Mouse (Mus musculus) spleen, postnatal 14 days (tissue): ENCODE results near the gene Nutm2.
"Not testable (repeated sequence)": the region's sequence is repeated elsewhere in the genome, so short reads cannot be mapped to it uniquely, and the experiment has no call there.

Experiments
- DNase-seq, 2 experiments: peaks; one replicate each; pipeline ENCODE4 v3.0.0; 2021 to 2022; ENCODE audit warnings: low spot score in 2 of 2

Gene Nutm2

GRCm38 (mm10) chr13:50467007-50467406, at the start of gene Nutm2:
TSS of gene Nutm2 (plus strand) at chr13:50467307.
- no peak for DNase-seq

GRCm38 (mm10) chr13:50417389-50418183, 49.5 kb upstream of the Nutm2 start, which contains the start of gene Fbxw17:
TSS of gene Fbxw17 (plus strand) at chr13:50417864.
- DNase-seq, result peak; percentile 13 to 36

GRCm38 (mm10) chr13:50418421-50418820, 48.7 kb upstream of the Nutm2 start:
- DNase-seq, result no peak

GRCm38 (mm10) chr13:50423625-50424209, 43.4 kb upstream of the Nutm2 start:
- DNase-seq, result no peak

- no peak for DNase-seq
Measured at GRCm38 (mm10) chr13:50424517-50424916, 42.6 kb upstream of the Nutm2 start.

- DNase-seq, result no peak
Measured at GRCm38 (mm10) chr13:50426686-50427085, 40.4 kb upstream of the Nutm2 start.

- DNase-seq, result no peak
Measured at GRCm38 (mm10) chr13:50443812-50444211, 23.3 kb upstream of the Nutm2 start, which contains the start of gene Gm47429. TSS of gene Gm47429 (minus strand) at chr13:50443912.

- no peak for DNase-seq
Measured at GRCm38 (mm10) chr13:50445261-50445660, 21.8 kb upstream of the Nutm2 start.

- not testable (repeated sequence) for DNase-seq
Measured at GRCm38 (mm10) chr13:50452266-50452665, 14.8 kb upstream of the Nutm2 start.

GRCm38 (mm10) chr13:50453426-50453825, 13.7 kb upstream of the Nutm2 start:
- DNase-seq, result no peak

GRCm38 (mm10) chr13:50460433-50460832, 6.7 kb upstream of the Nutm2 start:
- DNase-seq, result not testable (repeated sequence)

GRCm38 (mm10) chr13:50464621-50465562, 2.2 kb upstream of the Nutm2 start:
- no peak for DNase-seq

- DNase-seq, result not testable (repeated sequence)
Measured at GRCm38 (mm10) chr13:50488510-50488909, 21.4 kb downstream of the Nutm2 start.

GRCm38 (mm10) chr13:50510470-50511343, 43.6 kb downstream of the Nutm2 start:
- DNase-seq, result not testable (repeated sequence)
